Mouse (Mus musculus): ENCODE results near the gene Ap1ar. TPM values are rescaled to one million over a fixed set of nuclear protein-coding genes. Genes with fewer than 3 reads are reported as not detected.

Gene Ap1ar
- total and polyA plus RNA-seq, 3 experiments = 69.0 to 121 (median 69.1) TPM

DNA sequence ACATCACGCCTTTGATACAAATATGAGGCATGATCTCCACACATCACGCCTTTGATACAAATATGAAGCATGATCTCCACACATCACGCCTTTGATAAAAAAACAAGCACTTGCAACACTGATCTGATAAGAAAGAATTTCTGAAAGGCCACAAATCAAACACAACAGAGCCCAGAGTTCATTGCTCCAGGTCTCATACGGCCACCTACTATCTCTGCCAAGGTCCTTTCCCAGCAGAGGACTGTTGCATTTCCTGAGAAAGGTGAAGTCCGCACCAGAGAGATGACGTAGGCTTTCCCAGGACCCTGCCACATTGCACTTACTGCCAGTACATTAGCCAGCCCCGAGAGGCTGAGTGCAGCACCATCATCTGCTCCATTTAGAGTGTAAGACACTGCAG is 28.2 kb downstream of the Ap1ar start:
- ATAC-seq (ENCODE audit: extremely low read depth, insufficient number of reproducible peaks, low FRiP score, poor library complexity, severe bottlenecking) (no peak), DNase-seq (ENCODE audit: low spot score) (no peak)
- TF ChIP-seq TAL1 (conservative IDR thresholded peaks at IDR 0.05; ENCODE audit: low read depth, low read length) (no peak), POLR2AphosphoS5 (IDR thresholded peaks at IDR 0.05; ENCODE audit: insufficient replicate concordance, low read depth, low read length) (no peak), CTCF (IDR thresholded peaks at IDR 0.05; ENCODE audit: low read depth, low read length) (no peak), GATA1 (IDR thresholded peaks at IDR 0.05; ENCODE audit: borderline replicate concordance, low read length) (no peak), GATA2 (IDR thresholded peaks at IDR 0.05; ENCODE audit: borderline replicate concordance, low read depth, low read length) (no peak)
- Histone ChIP-seq H3K4me3 (ENCODE audit: low read depth, low read length) (no peak overlapping the region), H3K27me3 (ENCODE audit: insufficient read depth, low read length) (no peaks in the 10 kb centered on the region), H3K9me3 (replicated peaks) (no peaks in the 10 kb centered on the region), H3K36me3 (replicated peaks) (peaks cover 90% of the 10 kb centered on the region), H3K4me1 (ENCODE audit: insufficient read depth, low read depth, low read length) (no peaks in the 10 kb centered on the region)

DNA sequence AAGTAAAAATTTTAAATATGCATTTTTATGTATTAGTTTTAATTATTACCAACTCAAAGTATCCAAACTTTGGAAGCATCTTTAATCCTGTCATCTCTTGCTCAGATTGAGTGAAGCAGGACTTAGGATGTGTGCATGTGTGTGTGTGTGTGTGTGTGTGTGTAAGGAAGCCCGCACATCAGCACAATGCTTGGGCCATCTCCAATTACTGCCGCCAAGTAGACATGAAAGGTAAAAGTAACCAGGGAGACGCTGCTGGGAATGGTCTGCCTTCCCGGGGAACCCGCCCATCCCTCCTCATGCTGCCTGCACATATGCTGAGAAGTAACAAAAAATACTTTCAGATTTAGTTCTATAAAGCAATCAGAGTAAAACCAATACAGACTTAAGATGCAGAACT is 29.5 kb downstream of the Ap1ar start:
- TF ChIP-seq CTCF (IDR thresholded peaks at IDR 0.05; ENCODE audit: low read depth, low read length) = no peak
- TF ChIP-seq GATA2 (IDR thresholded peaks at IDR 0.05; ENCODE audit: borderline replicate concordance, low read depth, low read length) = no peak
- TF ChIP-seq POLR2AphosphoS5 (IDR thresholded peaks at IDR 0.05; ENCODE audit: insufficient replicate concordance, low read depth, low read length) = no peak
- TF ChIP-seq TAL1 (conservative IDR thresholded peaks at IDR 0.05; ENCODE audit: low read depth, low read length) = no peak
- no peak for TF ChIP-seq GATA1 (IDR thresholded peaks at IDR 0.05; ENCODE audit: borderline replicate concordance, low read length)
- DNase-seq (ENCODE audit: low spot score) (no peak), ATAC-seq (ENCODE audit: extremely low read depth, insufficient number of reproducible peaks, low FRiP score, poor library complexity, severe bottlenecking) (no peak)
- H3K9me3 ChIP-seq (replicated peaks) = no peaks in the 10 kb centered on the region
- no peak overlapping the region for H3K4me3 ChIP-seq (ENCODE audit: low read depth, low read length)
- no peaks in the 10 kb centered on the region for H3K4me1 ChIP-seq (ENCODE audit: insufficient read depth, low read depth, low read length)
- no peaks in the 10 kb centered on the region for H3K27me3 ChIP-seq (ENCODE audit: insufficient read depth, low read length)
- peaks cover 78% of the 10 kb centered on the region for H3K36me3 ChIP-seq (replicated peaks)

DNA sequence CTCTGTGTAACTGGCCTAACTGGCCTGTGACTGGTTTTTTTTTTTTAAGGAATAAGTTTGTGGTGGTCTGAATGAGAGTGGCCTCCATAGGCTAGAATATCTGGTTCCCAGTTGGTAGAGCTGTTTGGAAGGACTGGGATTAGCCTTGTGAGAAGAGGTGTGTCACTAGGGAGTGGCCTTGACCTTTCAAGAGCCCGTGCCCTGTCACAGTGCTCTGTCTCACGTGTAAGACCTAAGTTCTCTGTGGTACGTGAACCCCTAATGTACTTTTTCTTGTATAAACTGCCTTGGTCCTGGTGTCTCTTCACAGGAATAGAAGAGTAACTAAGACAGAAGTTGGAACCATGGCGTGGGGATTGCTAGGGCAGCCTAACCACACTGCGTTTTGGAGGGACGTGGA is 31.3 kb downstream of the Ap1ar start:
- H3K4me3 ChIP-seq (ENCODE audit: low read depth, low read length) = no peak overlapping the region
- no peaks in the 10 kb centered on the region for H3K27me3 ChIP-seq (ENCODE audit: insufficient read depth, low read length)
- ATAC-seq (ENCODE audit: extremely low read depth, insufficient number of reproducible peaks, low FRiP score, poor library complexity, severe bottlenecking) = no peak
- H3K36me3 ChIP-seq (replicated peaks) = peaks cover 62% of the 10 kb centered on the region
- TF ChIP-seq CTCF (IDR thresholded peaks at IDR 0.05; ENCODE audit: low read depth, low read length) (no peak), POLR2AphosphoS5 (IDR thresholded peaks at IDR 0.05; ENCODE audit: insufficient replicate concordance, low read depth, low read length) (no peak), TAL1 (conservative IDR thresholded peaks at IDR 0.05; ENCODE audit: low read depth, low read length) (no peak), GATA1 (IDR thresholded peaks at IDR 0.05; ENCODE audit: borderline replicate concordance, low read length) (no peak), GATA2 (IDR thresholded peaks at IDR 0.05; ENCODE audit: borderline replicate concordance, low read depth, low read length) (no peak)
- no peak for DNase-seq (ENCODE audit: low spot score)
- H3K4me1 ChIP-seq (ENCODE audit: insufficient read depth, low read depth, low read length) = no peaks in the 10 kb centered on the region
- H3K9me3 ChIP-seq (replicated peaks) = no peaks in the 10 kb centered on the region

DNA sequence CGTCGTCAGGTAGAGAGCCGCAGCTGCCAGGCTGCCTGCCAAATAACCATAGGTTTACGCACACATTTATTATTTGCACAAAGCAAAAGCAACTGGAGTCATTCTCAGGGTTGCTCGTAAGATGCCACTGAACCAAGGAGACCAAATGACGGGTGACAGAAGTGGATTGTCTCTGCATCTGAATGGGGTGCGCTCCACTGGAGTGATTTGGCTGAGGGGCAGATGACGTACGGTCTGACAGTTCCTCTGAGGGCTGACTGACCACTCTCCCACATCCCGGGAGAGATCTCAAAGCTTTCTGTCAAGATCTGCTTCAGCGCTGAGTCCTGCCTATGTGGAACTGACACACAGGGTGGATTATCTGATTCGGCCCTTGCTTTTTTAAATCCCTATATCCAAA is 32.3 kb downstream of the Ap1ar start:
- Histone ChIP-seq H3K4me3 (ENCODE audit: low read depth, low read length) (no peak overlapping the region), H3K36me3 (replicated peaks) (peaks cover 55% of the 10 kb centered on the region), H3K27me3 (ENCODE audit: insufficient read depth, low read length) (no peaks in the 10 kb centered on the region), H3K9me3 (replicated peaks) (no peaks in the 10 kb centered on the region), H3K4me1 (ENCODE audit: insufficient read depth, low read depth, low read length) (no peaks in the 10 kb centered on the region)
- DNase-seq (ENCODE audit: low spot score) = no peak
- TF ChIP-seq CTCF (IDR thresholded peaks at IDR 0.05; ENCODE audit: low read depth, low read length) (no peak), TAL1 (conservative IDR thresholded peaks at IDR 0.05; ENCODE audit: low read depth, low read length) (no peak), GATA1 (IDR thresholded peaks at IDR 0.05; ENCODE audit: borderline replicate concordance, low read length) (no peak), GATA2 (IDR thresholded peaks at IDR 0.05; ENCODE audit: borderline replicate concordance, low read depth, low read length) (no peak), POLR2AphosphoS5 (IDR thresholded peaks at IDR 0.05; ENCODE audit: insufficient replicate concordance, low read depth, low read length) (no peak)
- no peak for ATAC-seq (ENCODE audit: extremely low read depth, insufficient number of reproducible peaks, low FRiP score, poor library complexity, severe bottlenecking)

DNA sequence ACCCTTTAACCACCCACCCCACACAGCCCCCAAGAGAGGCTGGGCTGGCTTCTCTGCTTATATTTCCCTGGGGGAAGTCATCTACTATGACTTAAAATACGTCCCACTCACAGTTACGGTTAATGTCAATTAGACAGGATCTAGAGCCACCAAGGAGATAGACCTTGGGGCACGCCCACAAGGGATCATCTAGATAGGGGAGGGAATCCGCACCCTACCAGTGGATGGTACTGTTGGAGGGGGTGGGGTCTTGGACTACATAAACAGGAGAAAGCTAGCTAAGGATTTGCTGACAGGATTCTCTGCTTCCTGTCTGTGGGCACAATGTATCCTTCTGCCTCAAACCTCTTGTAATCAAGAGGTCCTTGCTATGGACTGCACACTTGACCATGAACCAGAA is 32.9 kb downstream of the Ap1ar start:
- ATAC-seq (ENCODE audit: extremely low read depth, insufficient number of reproducible peaks, low FRiP score, poor library complexity, severe bottlenecking) (no peak), DNase-seq (ENCODE audit: low spot score) (no peak)
- TF ChIP-seq GATA1 (IDR thresholded peaks at IDR 0.05; ENCODE audit: borderline replicate concordance, low read length) = no peak
- no peak for TF ChIP-seq TAL1 (conservative IDR thresholded peaks at IDR 0.05; ENCODE audit: low read depth, low read length)
- no peak for TF ChIP-seq GATA2 (IDR thresholded peaks at IDR 0.05; ENCODE audit: borderline replicate concordance, low read depth, low read length)
- no peak for TF ChIP-seq POLR2AphosphoS5 (IDR thresholded peaks at IDR 0.05; ENCODE audit: insufficient replicate concordance, low read depth, low read length)
- no peak for TF ChIP-seq CTCF (IDR thresholded peaks at IDR 0.05; ENCODE audit: low read depth, low read length)
- H3K36me3 ChIP-seq (replicated peaks) = peaks cover 48% of the 10 kb centered on the region
- H3K27me3 ChIP-seq (ENCODE audit: insufficient read depth, low read length) = no peaks in the 10 kb centered on the region
- H3K4me1 ChIP-seq (ENCODE audit: insufficient read depth, low read depth, low read length) = no peaks in the 10 kb centered on the region
- H3K4me3 ChIP-seq (ENCODE audit: low read depth, low read length) = no peak overlapping the region
- H3K9me3 ChIP-seq (replicated peaks) = no peaks in the 10 kb centered on the region

DNA sequence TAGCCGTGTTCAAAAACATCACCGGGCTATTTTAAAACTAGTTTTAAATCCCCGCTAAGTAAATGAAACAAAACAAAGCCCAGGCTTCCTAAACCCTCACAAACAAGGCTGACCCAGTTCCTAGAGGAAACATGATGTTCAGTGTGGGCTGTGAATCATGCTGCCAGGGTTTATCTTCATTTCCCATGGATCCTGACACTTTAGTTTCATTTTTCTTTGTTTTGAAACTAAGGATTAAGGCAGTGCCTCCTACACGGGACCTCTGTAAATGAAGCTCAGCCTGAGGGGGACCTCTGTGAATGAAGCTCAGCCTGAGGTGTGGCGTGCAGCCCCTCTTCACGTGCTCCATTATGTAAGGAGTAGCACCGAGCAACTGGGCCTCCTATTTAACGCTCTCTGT is 34.5 kb downstream of the Ap1ar start:
- ATAC-seq (ENCODE audit: extremely low read depth, insufficient number of reproducible peaks, low FRiP score, poor library complexity, severe bottlenecking) = no peak
- DNase-seq (ENCODE audit: low spot score) = no peak
- TF ChIP-seq TAL1 (conservative IDR thresholded peaks at IDR 0.05; ENCODE audit: low read depth, low read length) = no peak
- no peak for TF ChIP-seq GATA2 (IDR thresholded peaks at IDR 0.05; ENCODE audit: borderline replicate concordance, low read depth, low read length)
- no peak for TF ChIP-seq CTCF (IDR thresholded peaks at IDR 0.05; ENCODE audit: low read depth, low read length)
- TF ChIP-seq POLR2AphosphoS5 (IDR thresholded peaks at IDR 0.05; ENCODE audit: insufficient replicate concordance, low read depth, low read length) = no peak
- TF ChIP-seq GATA1 (IDR thresholded peaks at IDR 0.05; ENCODE audit: borderline replicate concordance, low read length) = no peak
- Histone ChIP-seq H3K4me3 (ENCODE audit: low read depth, low read length) (no peak overlapping the region), H3K4me1 (ENCODE audit: insufficient read depth, low read depth, low read length) (no peaks in the 10 kb centered on the region), H3K27me3 (ENCODE audit: insufficient read depth, low read length) (no peaks in the 10 kb centered on the region), H3K36me3 (replicated peaks) (peaks cover 32% of the 10 kb centered on the region), H3K9me3 (replicated peaks) (no peaks in the 10 kb centered on the region)
